Mouse (Mus musculus): ENCODE measurements around the gene Paics. TPM values are rescaled to one million over a fixed set of nuclear protein-coding genes. Genes with fewer than 3 reads are reported as not detected.

Gene Paics
- total RNA-seq, 2 experiments from 2014 or later = 135 to 144 TPM

GRCm38 (mm10) chr5:77004051-77004821 lies 53.1 kb downstream of the Paics start, which contains the start of gene Arl9:
TSS of gene Arl9 (plus strand) at chr5:77004055.
- no peak for DNase-seq (ENCODE audit: low spot score)

- no peak for DNase-seq (ENCODE audit: low spot score)
Observed at GRCm38 (mm10) chr5:77010352-77010751, 59.2 kb downstream of the Paics start.

GRCm38 (mm10) chr5:77011082-77011481 lies 60.0 kb downstream of the Paics start:
- no peak for DNase-seq (ENCODE audit: low spot score)

GRCm38 (mm10) chr5:77013171-77013570 lies 62.1 kb downstream of the Paics start:
- no peak for DNase-seq (ENCODE audit: low spot score)

GRCm38 (mm10) chr5:77015544-77016482 lies 64.7 kb downstream of the Paics start, which contains the start of gene Thegl:
TSS of gene Thegl (plus strand) at chr5:77016023.
- DNase-seq (ENCODE audit: low spot score) = peak; percentile 82

Other genes with a start within 250 kb of the Paics start
- 10 to 100 TPM; 10.6 to 12.1 TPM for gene Aasdh, start 45.8 kb upstream of the Paics start, total RNA-seq (2021)
- gene Ppat, start 271 bp downstream of the Paics start, total RNA-seq (2021) = 10 to 100 TPM; 21.5 to 23.7 TPM
- 10 to 100 TPM; 42.6 to 50.3 TPM for gene Srp72, start 23.4 kb downstream of the Paics start, total RNA-seq (2021)
- not detected for gene Arl9, start 52.7 kb downstream of the Paics start, total RNA-seq (2021)
- gene Thegl, start 64.7 kb downstream of the Paics start, total RNA-seq (2021) = not detected
- 1 to 10 TPM; 2.6 to 3.3 TPM for gene Hopx, start 163.8 kb downstream of the Paics start, total RNA-seq (2021)